Comparison of ENCODE assay signal across 8 mouse cellular contexts in the genomic region with DNA sequence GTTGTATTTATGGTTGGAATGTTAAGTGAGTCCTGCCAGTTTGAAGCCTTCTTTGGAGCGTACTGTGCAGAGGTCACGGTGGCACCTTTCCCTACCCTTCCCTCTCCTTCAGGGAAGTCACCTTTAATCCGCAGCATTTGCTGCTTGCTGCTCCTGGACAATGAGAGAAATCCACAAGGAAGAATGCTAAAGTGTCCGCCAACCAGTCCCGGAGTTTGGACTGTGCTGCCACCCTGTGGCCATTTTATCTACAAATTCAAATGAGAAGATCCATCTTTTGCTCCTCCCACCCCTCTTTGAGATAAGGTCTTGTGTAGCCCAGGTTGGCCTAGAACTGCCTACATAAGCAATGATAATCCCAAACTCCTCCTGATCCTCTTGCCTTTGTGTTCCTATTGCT. TPM values are rescaled to one million over a fixed set of nuclear protein-coding genes. Genes with fewer than 3 reads are reported as not detected.
A peak's percentile ranks its signal among the peaks of the same experiment; 100 is the strongest.
DNase-seq lines count a peak whose midpoint lies in the region; ATAC-seq and TF ChIP-seq lines count a peak whose summit lies in the region.

No protein-coding gene starts in this region.

- H3K36me3 ChIP-seq in forebrain, embryonic 12.5 days (replicated peaks) = no peaks in the 10 kb centered on the region
- no peaks in the 10 kb centered on the region for H3K36me3 ChIP-seq in liver, postnatal 0 days (replicated peaks; ENCODE audit: insufficient read depth, low read length)

- peaks cover 3% of the 10 kb centered on the region for H3K4me1 ChIP-seq in forebrain, embryonic 12.5 days
- H3K4me1 ChIP-seq in liver, postnatal 0 days (ENCODE audit: insufficient read depth) = no peaks in the 10 kb centered on the region

- peak; percentile 77 for TF ChIP-seq CTCF in brain, embryonic 14.5 days (IDR thresholded peaks at IDR 0.05; ENCODE audit: borderline replicate concordance, extremely low read depth, insufficient read depth, insufficient read length)
- TF ChIP-seq CTCF in liver, postnatal 0 days (IDR thresholded peaks at IDR 0.05; ENCODE audit: low read depth) = peak; percentile 76

- no peak overlapping the region for H3K4me2 ChIP-seq in forebrain, embryonic 12.5 days
- H3K4me2 ChIP-seq in liver, postnatal 0 days (ENCODE audit: low read depth, low read length) = no peak overlapping the region

- no peak for TF ChIP-seq POLR2A in brain, embryonic 14.5 days (IDR thresholded peaks at IDR 0.05; ENCODE audit: borderline replicate concordance, extremely low read depth, insufficient read depth, insufficient read length, poor library complexity, severe bottlenecking)

- no peaks in the 10 kb centered on the region for H3K27me3 ChIP-seq in forebrain, embryonic 12.5 days
- H3K27me3 ChIP-seq in liver, postnatal 0 days (ENCODE audit: insufficient read depth, low read length) = no peaks in the 10 kb centered on the region

- H3K27ac ChIP-seq in forebrain, embryonic 12.5 days = no peak overlapping the region
- H3K27ac ChIP-seq in liver, postnatal 0 days (ENCODE audit: low read depth) = no peak overlapping the region

- H3K9me3 ChIP-seq in forebrain, embryonic 12.5 days = no peaks in the 10 kb centered on the region
- no peaks in the 10 kb centered on the region for H3K9me3 ChIP-seq in liver, postnatal 0 days (ENCODE audit: low read length)

- DNase-seq in CD8-positive naive resting alpha-beta T cell, adult 2 months (ENCODE audit: low read depth in 2 of 2, low spot score in 2 of 2) = peak; percentile 24 to 60
- DNase-seq in brain, embryonic 14.5 days (ENCODE audit: low read depth) = peak; percentile 93
- peak; percentile 89 to 94 for DNase-seq in heart, postnatal 10 days
- peak; percentile 83 to 95 for DNase-seq in kidney, postnatal 25 days
- peak; percentile 76 for DNase-seq in liver, postnatal 0 days
- peak; percentile 93 for DNase-seq in testis, postnatal 10 days (ENCODE audit: low spot score)

- no peak overlapping the region for H3K9ac ChIP-seq in forebrain, embryonic 12.5 days
- H3K9ac ChIP-seq in liver, postnatal 0 days (replicated peaks) = no peak overlapping the region

- TF ChIP-seq EP300 in liver, postnatal 0 days (IDR thresholded peaks at IDR 0.05; ENCODE audit: low read depth) = no peak

- 4% methylated on average over 5 of the region's 5 CpGs for WGBS in forebrain, embryonic 12.5 days
- WGBS in liver, postnatal 0 days (ENCODE audit: insufficient replicate concordance) = 13% methylated on average over 5 of the region's 5 CpGs

- peak; percentile 75 for ATAC-seq in forebrain, embryonic 12.5 days (ENCODE audit: low FRiP score)
- ATAC-seq in liver, postnatal 0 days = no peak
- ATAC-seq in neutrophil, adult 5-6 weeks (ENCODE audit: extremely low read depth, insufficient number of reproducible peaks, low FRiP score, poor library complexity, severe bottlenecking) = peak; percentile 53; the same call in 1 of the 2 replicates

- intact Hi-C loops in heart, postnatal 10 days (cut with DNase I) = loop anchor here (1.0 to 5.0 kb wide), 3 partner anchors 59 to 221 kb away; no protein-coding TSS in a partner anchor

- H3K4me3 ChIP-seq in forebrain, embryonic 12.5 days (replicated peaks) = no peak overlapping the region
- no peak overlapping the region for H3K4me3 ChIP-seq in liver, postnatal 0 days (ENCODE audit: low read depth, low read length)

RNA-seq across cellular contexts. Expression of a gene that starts 3.9 kb away (rescaled TPM):
- not detected in 2 replicates for polyA plus RNA-seq in brain, embryonic 14.5 days (2012; rRNA removed)
- not detected in 2 replicates for polyA plus RNA-seq in forebrain, embryonic 12.5 days (2016; fragmentation: Nextera tagmentation; extraction: Ambion mirVana)
- total RNA-seq in heart, postnatal 10 days (2021) = not detected
- not detected in 2 replicates for polyA plus RNA-seq in liver, postnatal 0 days (2015; fragmentation: Nextera tagmentation; extraction: Ambion mirVana)
- total RNA-seq in neutrophil, adult 5-6 weeks (2017) = not detected in 2 replicates

RNA-seq across cellular contexts. Expression of a gene that starts 19.7 kb away (rescaled TPM):
- polyA plus RNA-seq in brain, embryonic 14.5 days (2012; rRNA removed) = 11.5 and 14.1 TPM in 2 replicates
- polyA plus RNA-seq in forebrain, embryonic 12.5 days (2016; fragmentation: Nextera tagmentation; extraction: Ambion mirVana) = 19.8 and 20.9 TPM in 2 replicates
- total RNA-seq in heart, postnatal 10 days (2021) = 10 to 100 TPM; 59.3 to 72.0 TPM
- 11.7 and 16.2 TPM in 2 replicates for polyA plus RNA-seq in liver, postnatal 0 days (2015; fragmentation: Nextera tagmentation; extraction: Ambion mirVana)
- 12.4 and 12.6 TPM in 2 replicates for total RNA-seq in neutrophil, adult 5-6 weeks (2017)

RNA-seq across cellular contexts. Expression of a gene that starts 19.9 kb away (rescaled TPM):
- polyA plus RNA-seq in brain, embryonic 14.5 days (2012; rRNA removed) = 166 and 187 TPM in 2 replicates
- 275 and 281 TPM in 2 replicates for polyA plus RNA-seq in forebrain, embryonic 12.5 days (2016; fragmentation: Nextera tagmentation; extraction: Ambion mirVana)
- total RNA-seq in heart, postnatal 10 days (2021) = 10 to 100 TPM; 81.2 to 86.1 TPM
- 157 and 162 TPM in 2 replicates for polyA plus RNA-seq in liver, postnatal 0 days (2015; fragmentation: Nextera tagmentation; extraction: Ambion mirVana)
- total RNA-seq in neutrophil, adult 5-6 weeks (2017) = 356 and 382 TPM in 2 replicates

RNA-seq across cellular contexts. Expression of a gene that starts 53.6 kb away (rescaled TPM):
- polyA plus RNA-seq in brain, embryonic 14.5 days (2012; rRNA removed) = 2.3 and 2.6 TPM in 2 replicates
- polyA plus RNA-seq in forebrain, embryonic 12.5 days (2016; fragmentation: Nextera tagmentation; extraction: Ambion mirVana) = 1.8 and 2.2 TPM in 2 replicates
- 1 to 10 TPM; 2.8 to 2.9 TPM for total RNA-seq in heart, postnatal 10 days (2021)
- polyA plus RNA-seq in liver, postnatal 0 days (2015; fragmentation: Nextera tagmentation; extraction: Ambion mirVana) = 12.5 and 13.8 TPM in 2 replicates
- 637 and 647 TPM in 2 replicates for total RNA-seq in neutrophil, adult 5-6 weeks (2017)

Comparison
In these comparisons a context has a peak if more than half of its experiments do, and no peak if none do; other contexts are left out.
1. DNase-seq: peak in every context shown above with its lines; median percentile 93 in brain, embryonic 14.5 days; 93 in testis, postnatal 10 days; 92 in heart, postnatal 10 days; 89 in kidney, postnatal 25 days; 76 in liver, postnatal 0 days; 42 in CD8-positive naive resting alpha-beta T cell, adult 2 months.